Mouse (Mus musculus): ENCODE measurements at regions not wholly inside any gene's neighbourhood (a gene's known extent, or its start where the extent isn't known, plus 50 kb on each side); places are given as distances from the start of the nearest gene placed in this dataset.

- Histone ChIP-seq H3K27ac (ENCODE audit: insufficient read depth, low read length) (no peak overlapping the region), H3K4me1 (ENCODE audit: control insufficient read depth, insufficient read depth, low read length) (no peaks in the 10 kb centered on the region), H3K9me3 (replicated peaks; ENCODE audit: control insufficient read depth, insufficient read depth, low read length, poor library complexity, severe bottlenecking) (no peaks in the 10 kb centered on the region), H3K36me3 (ENCODE audit: control insufficient read depth, insufficient read depth, low read length, poor library complexity, severe bottlenecking) (no peaks in the 10 kb centered on the region), H3K4me3 (ENCODE audit: low read depth, low read length) (no peak overlapping the region), H3K9ac (ENCODE audit: low read depth, poor library complexity, severe bottlenecking) (no peak overlapping the region), H3K27me3 (ENCODE audit: control insufficient read depth, insufficient read depth, low read length, poor library complexity, severe bottlenecking) (no peaks in the 10 kb centered on the region)
- TF ChIP-seq CTCF (IDR thresholded peaks at IDR 0.05; ENCODE audit: low read depth, low read length) (no peak), POLR2A (IDR thresholded peaks at IDR 0.05; ENCODE audit: insufficient read depth, low read length) (no peak), EP300 (IDR thresholded peaks at IDR 0.05; ENCODE audit: insufficient read depth, low read depth, low read length) (no peak)
Observed at GRCm38 (mm10) chr2:8287403-8287802, 778.0 kb upstream of the Celf2 start.

GRCm38 (mm10) chr2:8276127-8276773 lies 766.9 kb upstream of the Celf2 start:
- H3K4me3 ChIP-seq (ENCODE audit: low read depth, low read length): no peak overlapping the region
- no peaks in the 10 kb centered on the region for H3K9me3 ChIP-seq (replicated peaks; ENCODE audit: control insufficient read depth, insufficient read depth, low read length, poor library complexity, severe bottlenecking)
- H3K9ac ChIP-seq (ENCODE audit: low read depth, poor library complexity, severe bottlenecking): no peak overlapping the region
- H3K27ac ChIP-seq (ENCODE audit: insufficient read depth, low read length): no peak overlapping the region
- no peaks in the 10 kb centered on the region for H3K4me1 ChIP-seq (ENCODE audit: control insufficient read depth, insufficient read depth, low read length)
- TF ChIP-seq EP300 (IDR thresholded peaks at IDR 0.05; ENCODE audit: insufficient read depth, low read depth, low read length) (no peak), POLR2A (IDR thresholded peaks at IDR 0.05; ENCODE audit: insufficient read depth, low read length) (no peak), CTCF (IDR thresholded peaks at IDR 0.05; ENCODE audit: low read depth, low read length) (no peak)
- H3K27me3 ChIP-seq (ENCODE audit: control insufficient read depth, insufficient read depth, low read length, poor library complexity, severe bottlenecking): no peaks in the 10 kb centered on the region
- H3K36me3 ChIP-seq (ENCODE audit: control insufficient read depth, insufficient read depth, low read length, poor library complexity, severe bottlenecking): no peaks in the 10 kb centered on the region
